Comparison of ENCODE assay signal across 9 mouse cellular contexts in genomic region chr7:127709261-127709979, GRCm38 (mm10). TPM values are rescaled to one million over a fixed set of nuclear protein-coding genes. Genes with fewer than 3 reads are reported as not detected.
DNase-seq lines count a peak whose midpoint lies in the region; ATAC-seq and TF ChIP-seq lines count a peak whose summit lies in the region.
"Had no signal": no experiment of that assay in that cellular context is flagged by ENCODE, and none has a peak within 500 bp of the region (broad histone marks: within the 10 kb centered on the region; RNA-seq: fewer than 3 reads in every experiment).

No protein-coding gene starts in this region.

- 78% methylated on average over 5 of the region's 5 CpGs for WGBS in forebrain, embryonic 15.5 days
- 71% methylated on average over 5 of the region's 5 CpGs for WGBS in liver, embryonic 12.5 days (ENCODE audit: insufficient replicate concordance)
- WGBS in stomach, postnatal 0 days = 68% methylated on average over 5 of the region's 5 CpGs

- H3K36me3 ChIP-seq in megakaryocyte, embryonic 14.5 days (replicated peaks; ENCODE audit: low read length) = peaks cover 20% of the 10 kb centered on the region
- 0 out of 2 replicates have a peak, but pooled peaks cover 8% of the 10 kb centered on the region for H3K36me3 ChIP-seq in forebrain, embryonic 15.5 days
- H3K36me3 ChIP-seq in liver, embryonic 12.5 days = peaks cover 24% of the 10 kb centered on the region
- H3K36me3 ChIP-seq in stomach, postnatal 0 days (ENCODE audit: control insufficient read depth, insufficient read depth, low read length) = peaks cover 4% of the 10 kb centered on the region; the same call in 1 of the 2 replicates

- H3K4me2 ChIP-seq in forebrain, embryonic 15.5 days (replicated peaks) = peak overlapping the region; percentile 52
- H3K4me2 ChIP-seq in liver, embryonic 12.5 days = peak overlapping the region; percentile 99
- peak overlapping the region; percentile 63 for H3K4me2 ChIP-seq in stomach, postnatal 0 days (replicated peaks; ENCODE audit: low read depth)

- no peak for DNase-seq in stomach, postnatal 0 days (ENCODE audit: low spot score)
- no peak for DNase-seq in layer of hippocampus, postnatal 36 days
- DNase-seq in adrenal gland, postnatal 36 days = no peak

- H3K4me3 ChIP-seq in megakaryocyte, embryonic 14.5 days (replicated peaks) = peak overlapping the region; percentile 95
- H3K4me3 ChIP-seq in forebrain, embryonic 15.5 days = peak overlapping the region; percentile 74
- peak overlapping the region; percentile 79 for H3K4me3 ChIP-seq in liver, embryonic 12.5 days
- peak overlapping the region; percentile 79; the same call in 1 of the 2 replicates for H3K4me3 ChIP-seq in stomach, postnatal 0 days (ENCODE audit: low read depth, low read length)

- TF ChIP-seq CTCF in stomach, postnatal 0 days (IDR thresholded peaks at IDR 0.05; ENCODE audit: low read depth) = no peak

- H3K9ac ChIP-seq in forebrain, embryonic 15.5 days (replicated peaks) = peak overlapping the region; percentile 90; the same call in 1 of the 2 replicates
- peak overlapping the region; percentile 81 for H3K9ac ChIP-seq in liver, embryonic 12.5 days
- no peak overlapping the region; the same call in 1 of the 2 replicates for H3K9ac ChIP-seq in stomach, postnatal 0 days (ENCODE audit: low read length)

- peaks cover 23% of the 10 kb centered on the region for H3K27me3 ChIP-seq in megakaryocyte, embryonic 14.5 days (replicated peaks)
- no peaks in the 10 kb centered on the region for H3K27me3 ChIP-seq in forebrain, embryonic 15.5 days
- no peaks in the 10 kb centered on the region for H3K27me3 ChIP-seq in liver, embryonic 12.5 days (replicated peaks)
- H3K27me3 ChIP-seq in stomach, postnatal 0 days (ENCODE audit: control insufficient read depth, insufficient read depth, low read length) = no peaks in the 10 kb centered on the region

- no peak for ATAC-seq in megakaryocyte, adult 5-6 weeks (ENCODE audit: poor library complexity, severe bottlenecking)
- no peak for ATAC-seq in forebrain, embryonic 15.5 days (replicated peaks)
- no peak for ATAC-seq in liver, embryonic 12.5 days
- ATAC-seq in stomach, postnatal 0 days (ENCODE audit: low FRiP score, low TSS enrichment) = no peak

- H3K27ac ChIP-seq in forebrain, embryonic 15.5 days (replicated peaks) = peak overlapping the region; percentile 94
- H3K27ac ChIP-seq in liver, embryonic 12.5 days = peak overlapping the region; percentile 90
- H3K27ac ChIP-seq in stomach, postnatal 0 days (replicated peaks) = peak overlapping the region; percentile 97; the same call in 1 of the 2 replicates

- no peak for TF ChIP-seq EP300 in stomach, postnatal 0 days (optimal IDR thresholded peaks at IDR 0.05)

- H3K4me1 ChIP-seq in megakaryocyte, embryonic 14.5 days = peaks cover 38% of the 10 kb centered on the region
- peaks cover 35% of the 10 kb centered on the region for H3K4me1 ChIP-seq in forebrain, embryonic 15.5 days
- peaks cover 49% of the 10 kb centered on the region for H3K4me1 ChIP-seq in liver, embryonic 12.5 days
- peaks cover 6% of the 10 kb centered on the region; the same call in 1 of the 2 replicates for H3K4me1 ChIP-seq in stomach, postnatal 0 days (replicated peaks; ENCODE audit: control insufficient read depth, insufficient read depth)

- no peaks in the 10 kb centered on the region for H3K9me3 ChIP-seq in megakaryocyte, embryonic 14.5 days
- no peaks in the 10 kb centered on the region for H3K9me3 ChIP-seq in forebrain, embryonic 15.5 days
- no peaks in the 10 kb centered on the region for H3K9me3 ChIP-seq in liver, embryonic 12.5 days (replicated peaks)
- H3K9me3 ChIP-seq in stomach, postnatal 0 days (ENCODE audit: control insufficient read depth, low read length) = no peaks in the 10 kb centered on the region

RNA-seq across cellular contexts. Expression of gene Bcl7c, which starts 0.7 kb away (rescaled TPM):
- polyA plus RNA-seq in megakaryocyte, embryonic 14.5 days (2012; ENCODE audit: insufficient read depth, low replicate concordance) = 52.6 and 165 TPM in 2 replicates
- 30.2 and 37.4 TPM in 2 replicates for total RNA-seq in megakaryocyte, adult 5-6 weeks (2015)
- total RNA-seq in megakaryocyte, adult 5-6 weeks (2017) = 8.6 and 16.6 TPM in 2 replicates
- 43.1 and 47.9 TPM in 2 replicates for polyA plus RNA-seq in forebrain, embryonic 15.5 days (2015; fragmentation: Nextera tagmentation; extraction: Ambion mirVana)
- 40.6 and 43.6 TPM in 2 replicates for polyA plus RNA-seq in liver, embryonic 12.5 days (2016; fragmentation: Nextera tagmentation; extraction: Ambion mirVana)
- polyA plus RNA-seq in stomach, postnatal 0 days (2015; fragmentation: Nextera tagmentation; extraction: Ambion mirVana) = 42.2 and 46.8 TPM in 2 replicates
- 10 to 100 TPM; 23.1 to 25.8 TPM for total RNA-seq in layer of hippocampus, postnatal 36 days (2021)
- 100 to 1,000 TPM in 1 of 2 experiments, 10 to 100 TPM in 1; 63.6 to 103 TPM for total RNA-seq in adrenal gland, postnatal 36 days (2021)

RNA-seq across cellular contexts. Expression of gene Ctf1, which starts 3.1 kb away (rescaled TPM):
- polyA plus RNA-seq in megakaryocyte, embryonic 14.5 days (2012; ENCODE audit: insufficient read depth, low replicate concordance) = not detected in 2 replicates
- 0.16 TPM in 1 of 2 replicates, not detected in the other for total RNA-seq in megakaryocyte, adult 5-6 weeks (2015)
- 0.29 TPM in 1 of 2 replicates, not detected in the other for total RNA-seq in megakaryocyte, adult 5-6 weeks (2017)
- 3.8 and 5.8 TPM in 2 replicates for polyA plus RNA-seq in forebrain, embryonic 15.5 days (2015; fragmentation: Nextera tagmentation; extraction: Ambion mirVana)
- 3.6 and 4.6 TPM in 2 replicates for polyA plus RNA-seq in liver, embryonic 12.5 days (2016; fragmentation: Nextera tagmentation; extraction: Ambion mirVana)
- polyA plus RNA-seq in stomach, postnatal 0 days (2015; fragmentation: Nextera tagmentation; extraction: Ambion mirVana) = 13.4 and 14.5 TPM in 2 replicates
- 1 to 10 TPM; 2.1 to 2.4 TPM for total RNA-seq in layer of hippocampus, postnatal 36 days (2021)
- total RNA-seq in adrenal gland, postnatal 36 days (2021) = 1 to 10 TPM; 3.2 to 4.2 TPM
- total RNA-seq: neutrophil, adult 5-6 weeks had no signal

RNA-seq across cellular contexts. Expression of gene Ctf2, which starts 22.5 kb away (rescaled TPM):
- not detected in 2 replicates for polyA plus RNA-seq in megakaryocyte, embryonic 14.5 days (2012; ENCODE audit: insufficient read depth, low replicate concordance)
- not detected in 2 replicates for total RNA-seq in megakaryocyte, adult 5-6 weeks (2015)
- total RNA-seq in megakaryocyte, adult 5-6 weeks (2017) = not detected in 2 replicates
- 0.10 and 0.19 TPM in 2 replicates for polyA plus RNA-seq in forebrain, embryonic 15.5 days (2015; fragmentation: Nextera tagmentation; extraction: Ambion mirVana)
- polyA plus RNA-seq in liver, embryonic 12.5 days (2016; fragmentation: Nextera tagmentation; extraction: Ambion mirVana) = 0.13 and 0.26 TPM in 2 replicates
- 0.08 and 0.13 TPM in 2 replicates for polyA plus RNA-seq in stomach, postnatal 0 days (2015; fragmentation: Nextera tagmentation; extraction: Ambion mirVana)
- total RNA-seq in layer of hippocampus, postnatal 36 days (2021) = not detected
- not detected for total RNA-seq in adrenal gland, postnatal 36 days (2021)
- total RNA-seq: hematopoietic stem cell, adult 5-6 weeks; neutrophil, adult 5-6 weeks had no signal

RNA-seq across cellular contexts. Expression of gene Fbxl19, which starts 34.9 kb away (rescaled TPM):
- polyA plus RNA-seq in megakaryocyte, embryonic 14.5 days (2012; ENCODE audit: insufficient read depth, low replicate concordance) = 54.6 and 102 TPM in 2 replicates
- total RNA-seq in megakaryocyte, adult 5-6 weeks (2015) = 2.1 TPM in 2 replicates
- total RNA-seq in megakaryocyte, adult 5-6 weeks (2017) = 5.8 and 6.2 TPM in 2 replicates
- 9.4 and 10.5 TPM in 2 replicates for polyA plus RNA-seq in forebrain, embryonic 15.5 days (2015; fragmentation: Nextera tagmentation; extraction: Ambion mirVana)
- polyA plus RNA-seq in liver, embryonic 12.5 days (2016; fragmentation: Nextera tagmentation; extraction: Ambion mirVana) = 3.7 TPM in 2 replicates
- polyA plus RNA-seq in stomach, postnatal 0 days (2015; fragmentation: Nextera tagmentation; extraction: Ambion mirVana) = 1.1 and 1.9 TPM in 2 replicates
- 10 to 100 TPM; 63.5 to 65.2 TPM for total RNA-seq in layer of hippocampus, postnatal 36 days (2021)
- 10 to 100 TPM; 13.1 to 13.7 TPM for total RNA-seq in adrenal gland, postnatal 36 days (2021)
